Mouse (Mus musculus) monocyte, adult 5-6 weeks (primary cell): ENCODE measurements around the gene Gorab. TPM values are rescaled to one million over a fixed set of nuclear protein-coding genes. Genes with fewer than 3 reads are reported as not detected.

Experiments
- ATAC-seq: fragments of 153-309, 156-312 bp; replicated peaks from 2 replicates; pipeline ENCODE4 v1.8.0; 2017; ENCODE audit warnings: mild to moderate bottlenecking; ENCODE audit not compliant: low TSS enrichment, insufficient number of reproducible peaks, severe bottlenecking, poor library complexity, low FRiP score
- total RNA-seq: library from RNA; stranded (forward); fragments of 200-1000, 200-491, 200-594 nt; gene quantifications from 3 replicates; pipeline ENCODE4 v1.2.3, GENCODE M21; 2017

The Gorab gene
- total RNA-seq, result 19.5 to 29.3 TPM (median 24.9 TPM) in 3 replicates

DNA sequence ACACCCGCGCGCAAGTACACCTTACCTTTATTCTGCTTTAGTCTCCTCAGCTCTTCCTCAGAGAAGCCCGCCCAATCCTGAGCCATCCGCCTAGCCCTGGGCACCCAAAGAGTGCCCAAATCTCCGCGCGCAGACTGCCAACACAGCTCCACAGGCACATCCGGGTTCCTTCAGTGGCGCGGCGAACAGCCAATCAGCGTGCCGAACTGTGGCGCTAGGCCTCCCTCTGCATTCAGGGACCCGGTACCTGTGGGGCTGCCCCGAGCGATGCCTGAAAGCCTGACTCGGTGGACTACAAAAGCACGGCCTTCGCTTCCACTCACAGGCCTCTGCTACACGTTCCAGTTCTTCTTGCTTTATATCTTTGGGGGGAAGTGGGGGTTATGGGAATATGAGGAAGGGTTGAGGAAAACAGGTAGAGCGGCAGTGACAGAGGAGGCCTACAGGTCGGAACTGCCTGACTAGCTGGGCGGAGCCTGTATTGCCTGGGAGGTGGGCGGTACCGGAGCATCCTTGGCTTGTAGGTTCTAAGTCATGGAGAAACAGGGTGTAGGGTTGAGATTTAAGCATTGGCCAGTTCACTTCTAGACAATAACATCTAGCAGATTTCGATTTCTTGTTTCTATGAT is at the start of gene Gorab:
Gorab (minus strand) TSS at position 172 of the 629 bp plus-strand sequence.
- peak; percentile 98 for ATAC-seq

DNA sequence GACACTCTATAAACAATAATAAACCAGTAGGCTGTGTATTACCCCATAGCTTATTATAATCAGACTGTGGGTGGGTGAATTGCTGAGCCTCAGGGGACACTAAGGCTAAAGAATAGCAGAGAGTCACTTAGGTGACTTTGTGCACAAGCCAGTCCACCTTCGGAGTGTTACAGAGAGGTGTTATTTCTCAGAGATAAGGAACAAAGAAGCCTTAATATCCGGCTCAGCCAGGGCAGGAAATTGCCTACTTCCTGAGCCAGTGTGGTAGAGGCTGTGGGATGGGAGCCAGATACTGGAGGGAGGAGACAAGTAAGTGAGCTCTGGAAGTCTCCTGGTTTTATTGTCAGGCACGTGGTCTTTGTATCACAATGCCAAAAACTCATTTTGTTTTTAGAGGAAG is 40.4 kb upstream of the Gorab start:
- ATAC-seq, result no peak

DNA sequence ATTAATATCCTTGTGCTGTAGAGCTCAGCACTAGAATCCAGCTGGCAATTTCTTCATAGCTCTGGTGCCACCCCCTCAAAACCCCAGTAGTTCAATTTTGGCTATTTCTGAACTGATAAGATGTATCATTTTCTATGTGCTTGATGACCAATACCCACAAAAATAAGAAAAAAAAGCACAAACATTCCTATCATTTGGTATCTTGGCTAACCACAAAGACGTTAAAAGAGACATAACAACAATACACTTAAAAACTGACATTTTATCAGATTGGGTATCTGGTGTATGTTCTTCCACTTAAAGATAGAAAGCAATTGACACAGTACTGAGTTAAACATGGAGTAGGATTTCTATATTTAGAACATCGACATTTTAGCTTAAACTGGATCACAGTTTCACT is 35.5 kb upstream of the Gorab start:
- no peak for ATAC-seq

DNA sequence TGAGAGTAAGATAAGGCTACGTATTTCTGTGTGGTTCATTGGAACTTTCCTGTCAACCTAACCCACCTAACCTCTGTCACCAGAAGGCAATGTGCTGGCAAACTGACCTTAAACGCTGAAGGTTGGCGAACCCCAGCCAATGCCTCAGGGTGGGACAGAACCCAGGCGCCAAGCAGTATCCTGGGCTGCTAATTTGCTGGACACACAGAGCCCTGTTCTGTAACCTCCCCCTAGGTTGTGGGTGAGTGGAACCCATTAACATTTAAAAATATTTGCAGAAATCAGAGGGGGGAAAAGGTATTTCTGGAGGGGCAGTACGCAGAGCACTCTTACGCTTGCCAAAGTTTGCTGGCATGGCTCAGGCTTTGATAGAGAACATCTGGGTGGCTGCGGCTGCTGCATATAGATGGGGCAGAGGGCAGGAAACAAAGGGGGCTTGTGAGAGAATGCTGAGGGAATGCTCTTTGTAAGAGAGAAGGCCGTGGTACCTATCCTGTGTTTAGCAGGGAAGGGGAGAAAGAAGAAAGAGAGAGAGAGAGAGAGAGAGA is 20.1 kb upstream of the Gorab start:
- ATAC-seq, result no peak

DNA sequence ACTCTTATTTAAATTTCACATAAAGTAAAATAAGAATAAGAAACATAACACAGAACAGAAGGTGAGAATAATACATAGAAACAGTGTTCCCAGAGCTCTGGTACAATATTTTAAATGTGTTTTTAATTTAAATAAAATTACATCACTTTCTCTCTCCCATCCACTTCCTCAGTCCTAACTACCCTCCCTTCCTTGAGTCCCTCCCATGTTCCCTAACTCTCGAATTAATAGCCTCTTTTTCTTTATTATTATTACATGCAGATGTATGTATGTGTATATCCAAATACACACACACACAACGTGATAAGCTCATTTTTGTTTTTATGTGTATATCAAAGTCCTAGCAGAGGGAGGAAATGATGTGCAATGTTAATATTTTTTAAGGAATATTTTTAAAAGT is 13.7 kb upstream of the Gorab start:
- ATAC-seq, result no peak

DNA sequence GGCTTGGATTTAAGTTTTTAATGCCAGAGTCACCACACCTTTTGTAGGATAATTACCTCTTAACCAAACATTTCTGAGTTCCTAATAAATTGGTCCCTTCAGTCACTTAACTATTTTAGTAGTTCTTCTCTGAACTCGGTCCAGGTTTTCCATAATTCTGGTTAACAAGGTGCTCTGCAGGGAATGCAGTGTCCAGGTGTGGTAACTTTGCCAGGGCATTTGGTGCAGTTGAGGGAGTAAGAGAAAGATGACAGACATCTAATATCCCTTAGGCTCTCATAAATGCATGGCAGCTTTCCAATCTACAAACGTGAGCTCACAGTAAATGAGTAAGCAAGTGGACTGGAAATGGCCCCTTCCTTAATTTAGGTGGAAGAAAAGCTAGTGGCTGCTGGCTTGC is 10.7 kb upstream of the Gorab start:
- no peak for ATAC-seq

DNA sequence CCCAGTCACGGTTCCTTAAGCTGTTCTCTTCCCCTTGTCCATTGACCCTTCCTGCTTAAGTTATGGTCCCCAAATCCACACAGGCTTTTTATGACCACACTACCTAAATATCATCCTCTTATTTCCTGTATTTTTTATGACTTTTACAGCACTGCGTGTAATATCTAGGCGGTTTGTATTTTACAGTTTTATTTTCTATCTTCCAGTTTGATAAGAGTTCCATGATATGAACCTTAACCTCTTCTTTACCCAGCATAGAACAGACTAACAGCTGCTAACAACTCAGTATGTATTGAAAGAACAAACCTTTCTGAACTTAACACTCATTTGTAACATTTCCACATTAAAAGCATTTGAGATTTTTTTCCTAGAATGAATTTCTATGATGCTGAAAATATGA is 2.7 kb upstream of the Gorab start:
- no peak for ATAC-seq

DNA sequence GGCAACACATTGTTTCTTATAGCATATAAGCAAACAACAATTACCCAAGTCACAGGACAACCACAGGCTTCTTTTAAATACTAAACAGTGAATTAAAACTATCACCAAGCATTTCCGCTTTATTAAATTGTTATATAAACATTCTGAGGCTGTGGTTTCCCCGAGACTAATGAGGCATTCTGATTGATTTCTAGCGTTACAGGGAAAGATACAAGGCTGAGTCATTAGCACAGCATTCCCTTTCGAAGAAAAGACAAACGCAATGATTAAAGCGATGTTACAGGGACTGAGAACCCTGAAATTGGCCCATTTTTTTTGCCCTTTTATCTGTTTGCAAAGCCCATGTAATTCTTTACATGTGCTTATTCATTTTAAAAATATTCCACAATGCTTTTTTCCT is 12.1 kb downstream of the Gorab start:
- ATAC-seq, result no peak

DNA sequence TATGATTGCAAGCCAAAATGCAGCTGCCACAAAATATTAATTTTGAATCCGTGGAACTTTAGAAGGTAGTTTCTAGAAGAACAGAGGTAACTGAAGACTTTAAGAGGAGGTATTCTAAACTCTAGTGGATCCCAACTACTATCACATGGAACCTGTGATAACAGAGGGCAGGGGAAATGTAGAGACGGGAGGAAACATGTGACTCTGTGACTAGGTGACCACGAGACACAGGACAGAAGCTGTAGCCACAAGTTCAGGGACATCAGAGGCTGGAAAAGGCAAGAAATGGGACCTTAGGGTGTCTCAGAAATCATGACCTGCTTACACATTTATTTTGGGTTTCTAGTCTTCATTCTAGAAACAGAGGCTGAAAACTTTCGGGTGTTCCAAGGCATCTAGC is 13.4 kb downstream of the Gorab start:
- ATAC-seq, result no peak

DNA sequence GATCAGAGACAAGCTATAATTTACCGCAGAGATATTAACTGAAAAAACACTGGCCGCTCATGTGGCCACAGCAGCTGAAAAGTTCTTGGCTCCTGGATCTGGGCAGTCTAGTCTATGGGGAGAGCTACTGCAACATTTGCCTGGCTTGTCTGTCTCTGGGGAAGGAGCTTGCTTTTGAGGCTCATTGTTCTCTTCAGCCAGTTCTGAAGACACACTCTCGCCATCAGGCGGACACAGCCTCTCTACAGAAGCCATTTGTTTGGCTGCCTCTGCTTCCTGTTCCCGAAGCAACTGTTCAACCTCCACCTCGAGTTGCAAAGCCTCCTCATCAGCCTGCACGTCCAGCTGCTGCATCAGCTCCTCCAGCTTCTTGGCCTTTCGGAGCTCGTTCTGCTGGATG is 17.3 kb downstream of the Gorab start:
- ATAC-seq, result no peak

DNA sequence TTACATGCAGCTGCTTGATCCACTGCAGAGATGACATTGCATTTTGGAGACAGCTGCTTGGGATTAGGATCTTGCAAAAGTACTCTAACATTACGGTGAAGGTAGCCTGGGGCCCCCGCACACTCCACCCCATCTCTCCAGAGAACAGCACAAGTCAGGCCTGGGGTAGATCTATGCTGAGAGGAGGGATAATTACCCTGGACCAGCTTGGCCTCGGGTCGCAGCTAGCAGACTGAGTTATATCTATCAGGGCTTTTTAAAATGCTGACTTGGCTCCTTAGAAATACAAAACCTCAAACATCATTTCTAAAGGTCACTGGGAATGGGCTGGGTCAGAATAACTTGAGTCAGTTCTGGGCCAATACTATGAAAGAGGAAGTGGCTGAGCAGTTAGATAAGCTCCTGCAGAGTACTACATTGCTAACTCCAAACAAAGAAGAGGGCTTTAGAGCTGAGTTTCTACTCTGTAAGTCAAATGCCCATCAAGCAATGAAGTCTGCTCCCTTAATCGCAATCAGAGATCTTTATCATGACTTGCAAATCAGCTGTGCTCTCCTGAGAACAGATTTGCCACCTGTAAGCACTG is 19.9 kb downstream of the Gorab start:
- peak; percentile 67 for ATAC-seq

DNA sequence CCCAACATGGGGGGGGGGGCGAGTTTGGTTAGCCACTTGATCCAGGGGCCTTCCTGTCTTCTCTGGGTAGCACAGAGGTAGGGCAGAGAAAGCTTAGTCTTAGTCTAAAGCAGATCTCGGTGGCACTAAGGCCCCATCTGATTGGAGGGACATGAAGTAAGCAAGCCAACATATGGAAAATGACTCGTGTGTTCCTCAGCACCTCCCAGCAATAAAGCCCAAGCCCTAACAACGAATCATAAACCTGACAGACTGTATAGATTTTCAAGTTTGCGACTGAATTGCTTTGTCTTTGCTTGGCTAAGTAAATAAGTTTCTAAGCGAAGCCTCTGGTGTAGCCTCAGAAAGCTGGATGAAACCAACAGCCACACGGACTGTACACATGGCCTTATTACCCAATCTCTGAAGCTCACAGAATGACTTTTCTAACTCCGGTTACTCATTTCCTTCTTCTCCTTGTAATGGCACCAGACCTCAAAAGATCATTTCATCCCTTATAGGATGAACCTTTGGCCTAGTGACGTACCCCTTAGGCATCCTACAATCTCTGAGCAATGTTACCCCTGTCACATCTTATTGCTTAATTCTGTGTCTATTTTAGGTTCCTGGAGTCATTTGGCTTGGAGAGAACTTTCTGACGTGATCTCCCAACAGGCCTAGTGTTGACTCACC is 21.3 kb downstream of the Gorab start:
- ATAC-seq, result peak; percentile 84

DNA sequence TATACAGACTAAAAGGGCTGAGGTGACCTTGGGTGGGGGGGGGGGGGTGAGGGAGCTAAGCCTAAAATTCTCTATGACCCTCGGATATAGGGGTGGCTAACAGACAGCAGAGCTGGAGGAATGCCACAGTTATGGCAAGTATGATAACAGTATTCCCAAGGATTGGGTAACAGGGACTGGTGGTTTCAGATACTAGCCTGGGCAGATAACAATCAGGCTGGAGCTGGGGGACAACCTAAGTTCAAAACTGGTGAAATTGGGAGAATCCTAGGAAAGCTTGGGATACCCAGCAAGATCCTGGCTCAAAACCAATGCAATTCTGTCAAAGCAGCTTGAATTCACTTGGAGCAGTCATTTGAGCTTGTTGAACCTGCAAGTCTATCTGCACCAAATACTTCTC is 22.9 kb downstream of the Gorab start:
- ATAC-seq, result no peak

DNA sequence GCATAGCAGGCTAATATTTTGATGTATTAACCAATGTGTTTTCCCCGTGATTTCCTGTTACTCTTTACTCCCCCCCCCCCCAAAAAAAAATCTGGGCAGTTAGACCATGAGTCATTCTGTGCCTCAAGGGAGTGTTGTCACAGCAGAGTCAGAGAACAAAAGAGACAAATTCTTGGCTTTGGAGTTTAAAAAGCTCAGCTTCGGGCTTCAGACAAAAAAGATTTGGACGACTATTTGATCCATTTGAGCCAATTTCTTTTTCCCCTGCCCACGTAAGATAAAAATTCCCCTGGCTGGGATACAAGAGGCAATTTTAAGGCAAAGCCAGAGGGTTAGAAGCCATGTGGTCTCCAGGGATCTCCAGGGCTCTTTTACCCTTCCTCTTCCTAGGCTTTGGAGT is 23.4 kb downstream of the Gorab start:
- ATAC-seq, result no peak

DNA sequence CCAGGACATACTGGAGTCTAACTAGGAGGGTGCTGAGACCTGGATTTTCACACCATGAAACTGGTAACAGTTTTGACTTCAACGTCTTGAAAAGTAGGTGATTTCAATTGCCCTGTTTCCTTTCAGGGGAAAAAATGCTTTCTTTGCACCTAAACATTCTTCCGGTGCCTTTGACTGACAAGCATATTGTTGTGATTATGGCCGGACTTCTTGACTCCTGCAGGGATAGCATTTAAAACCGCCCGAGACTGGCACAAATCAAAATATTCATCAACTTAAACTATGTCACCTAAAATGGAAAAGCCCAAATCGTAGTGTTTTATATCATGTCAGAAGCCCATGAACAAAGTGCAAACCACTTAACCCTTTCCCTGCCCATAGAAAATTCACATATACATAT is 25.5 kb downstream of the Gorab start:
- no peak for ATAC-seq

DNA sequence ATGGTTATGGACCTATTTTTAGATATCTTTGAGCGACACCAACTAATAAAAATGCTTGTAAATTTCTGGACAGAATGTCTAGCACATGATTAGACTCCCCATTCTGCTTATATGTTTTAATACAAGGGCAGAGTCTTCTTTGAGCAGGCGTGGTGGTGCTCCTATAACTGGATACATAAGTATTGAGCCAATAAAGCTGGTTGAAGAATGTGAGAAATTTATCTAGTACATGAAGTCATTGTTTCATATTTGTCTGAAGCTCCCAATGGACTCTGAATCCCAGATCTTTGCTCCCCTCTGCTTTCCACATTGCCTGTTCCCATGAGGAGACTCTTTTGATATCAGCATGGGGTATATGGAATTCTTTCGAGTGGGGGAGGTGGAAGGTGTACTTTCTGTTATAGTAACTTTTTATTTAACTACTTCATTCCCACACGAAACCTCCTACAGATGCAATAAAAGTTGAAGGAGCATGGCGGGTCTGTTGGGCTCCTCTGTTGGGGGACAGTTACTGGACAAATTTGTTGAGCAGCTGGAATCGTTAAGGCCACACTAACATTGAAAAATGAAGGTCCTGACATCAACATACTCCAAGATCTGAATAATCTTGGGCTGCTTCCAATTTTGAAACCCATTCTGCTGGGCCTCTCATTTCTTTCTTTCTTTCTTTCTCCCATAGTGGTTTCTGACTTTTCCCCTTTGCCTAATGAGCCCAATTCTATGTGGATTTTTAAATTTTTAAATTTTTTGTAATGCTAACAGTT is 26.5 kb downstream of the Gorab start:
- no peak for ATAC-seq

DNA sequence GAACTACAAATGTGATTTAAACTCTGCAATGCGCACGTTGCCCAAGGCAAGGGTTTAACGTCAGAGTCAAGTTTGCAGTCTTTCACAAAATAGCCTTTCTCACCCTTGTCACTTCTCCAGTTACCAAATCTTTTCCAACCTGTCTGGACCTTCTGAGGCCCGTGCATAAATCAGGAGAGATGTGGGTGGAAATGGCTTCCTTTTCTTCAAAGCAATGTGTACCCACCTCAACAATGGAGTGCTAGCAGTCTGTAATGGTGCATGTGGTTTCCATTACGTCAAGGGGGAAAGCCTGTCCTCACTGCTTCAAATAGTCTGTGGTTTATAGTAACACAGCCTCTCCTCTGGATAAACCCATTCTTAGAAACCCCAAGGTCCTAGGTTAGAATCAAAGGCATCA is 29.0 kb downstream of the Gorab start:
- no peak for ATAC-seq

DNA sequence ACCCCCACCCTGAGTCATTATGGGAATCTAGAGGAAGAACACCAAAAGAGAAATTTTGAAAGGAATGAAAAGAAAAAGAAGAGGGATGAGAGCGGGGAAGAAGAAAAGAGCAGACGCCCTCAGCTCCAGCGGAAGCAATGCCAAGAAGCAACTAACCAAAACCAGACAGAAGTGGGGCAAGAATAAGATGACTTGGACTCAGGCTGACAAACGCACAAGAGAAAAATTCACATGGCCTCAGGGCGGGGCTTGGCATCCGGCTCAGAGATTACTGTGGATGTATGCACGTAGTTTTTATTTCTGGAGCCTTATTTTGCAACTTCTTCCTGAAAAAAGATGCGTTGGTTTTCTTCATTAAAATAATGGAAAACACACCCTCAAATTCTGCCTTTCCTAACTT is 41.3 kb downstream of the Gorab start:
- no peak for ATAC-seq

DNA sequence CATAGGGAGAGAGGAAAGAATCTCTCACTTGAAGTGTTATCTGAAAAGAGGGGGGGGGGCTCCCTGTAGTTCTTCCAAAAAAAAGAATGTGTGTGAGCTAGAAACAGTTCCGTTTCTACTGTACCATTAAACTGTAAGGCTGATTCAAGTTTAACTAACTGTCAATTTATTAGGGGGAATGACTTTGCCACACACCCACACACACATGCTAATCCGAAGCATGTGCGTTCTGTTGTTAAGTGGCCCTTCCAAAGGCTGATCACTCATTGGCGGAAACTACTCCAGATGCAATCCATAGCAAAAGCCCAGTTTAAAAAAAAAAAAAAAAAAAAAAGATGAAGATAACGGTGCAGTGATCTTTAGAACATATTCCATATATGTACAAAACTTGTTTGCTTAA is 42.1 kb downstream of the Gorab start:
- no peak for ATAC-seq
